Mouse (Mus musculus) right cerebral cortex, adult 2 months (tissue): ENCODE results near the gene Gjb3.

Experiments
- DNase-seq, 2 experiments: peaks; one replicate each; pipeline ENCODE4 v3.0.0; 2021 to 2022; ENCODE audit warnings: low spot score in 2 of 2

Gjb3 gene

DNA sequence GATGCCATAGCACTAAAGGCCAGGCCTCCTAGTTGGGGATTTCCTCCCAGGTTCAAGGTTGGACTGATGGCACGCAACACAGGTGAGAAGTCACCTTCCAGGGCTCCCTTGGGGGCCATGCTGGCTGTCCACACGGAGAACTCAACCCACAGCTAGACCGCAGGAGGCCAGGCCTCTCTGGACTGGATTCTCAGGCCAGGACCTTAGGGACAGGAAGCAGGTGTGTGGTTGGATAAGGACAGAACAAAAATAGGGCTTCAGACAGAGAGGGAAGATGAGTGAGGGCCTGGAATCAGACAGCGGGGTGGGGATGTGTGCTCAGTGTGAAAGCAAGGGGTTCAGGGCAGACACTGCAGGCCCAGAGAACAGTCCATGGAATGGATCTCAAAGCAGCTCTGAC is 43.7 kb downstream of the Gjb3 start:
- DNase-seq, result no peak

DNA sequence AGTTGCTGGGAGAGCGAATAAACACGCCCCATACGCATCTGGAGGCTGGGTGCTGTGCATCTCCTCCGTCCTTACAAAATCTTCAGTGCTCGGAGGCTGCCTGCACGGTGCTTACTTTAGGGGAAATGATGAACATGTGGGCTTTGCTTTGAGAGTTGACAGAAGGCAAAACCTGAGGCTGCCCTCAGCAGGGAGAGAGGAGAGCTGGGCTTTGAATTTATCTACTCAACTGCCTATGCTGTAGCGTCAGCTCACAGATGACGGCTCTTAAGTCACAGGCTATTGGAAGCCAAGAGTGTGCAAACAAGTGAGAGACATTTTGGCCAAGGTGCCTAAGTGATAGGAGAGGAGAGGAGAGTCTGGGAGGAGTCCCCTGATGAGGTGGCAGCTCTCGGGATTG is 51.4 kb downstream of the Gjb3 start:
- no peak for DNase-seq

DNA sequence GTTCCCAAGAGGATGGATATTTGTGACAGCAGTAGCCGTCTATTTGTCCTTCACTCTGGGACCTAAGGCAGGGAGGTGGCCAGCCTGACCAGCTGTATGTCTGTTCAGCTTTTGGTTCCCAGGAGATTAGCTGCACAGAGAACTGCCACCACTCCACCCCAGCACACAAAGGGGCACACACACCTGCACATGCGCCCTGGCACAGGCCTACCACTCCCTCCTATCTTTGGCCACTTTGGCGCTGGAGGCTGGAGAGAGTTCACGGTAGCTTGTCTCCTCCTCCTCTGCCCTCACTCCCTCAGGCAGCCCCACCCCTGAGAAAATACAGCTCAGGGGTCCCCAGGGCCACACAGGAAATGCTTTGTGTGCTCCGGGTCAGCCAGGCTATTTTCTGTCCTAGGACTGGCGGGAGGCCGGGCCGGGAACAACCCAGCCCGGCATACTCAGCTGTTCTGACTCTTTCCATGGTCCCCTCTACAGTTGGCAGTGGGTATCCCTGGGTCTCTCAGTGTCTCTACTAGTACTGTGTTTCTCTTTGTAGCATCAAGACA is 52.1 kb downstream of the Gjb3 start:
- DNase-seq, result no peak
